Mouse (Mus musculus): ENCODE data around the gene Fbxl5. TPM values are rescaled to one million over a fixed set of nuclear protein-coding genes. Genes with fewer than 3 reads are reported as not detected.

The Fbxl5 gene
- total RNA-seq (2023), result 100 to 1,000 TPM; 205 to 243 TPM

GRCm38 (mm10) chr5:43821538-43821937, at the start of gene Fbxl5:
Gene Fbxl5, minus strand, starts transcription at chr5:43821638.

GRCm38 (mm10) chr5:43868253-43868652, 46.8 kb upstream of the Fbxl5 start, which contains the start of gene Cd38:
Gene Cd38, plus strand, starts transcription at chr5:43868553.

GRCm38 (mm10) chr5:43818695-43819094, 2.7 kb downstream of the Fbxl5 start, which contains the start of gene Bst1:
Gene Bst1, plus strand, starts transcription at chr5:43818885.

Other genes starting within 250 kb of the Fbxl5 start
- under 1 TPM; 0.22 to 0.38 TPM for gene Cc2d2a, start 159.3 kb downstream of the Fbxl5 start, total RNA-seq (2023)
- 10 to 100 TPM; 84.1 to 84.7 TPM for gene Bst1, start 2.8 kb downstream of the Fbxl5 start, total RNA-seq (2023)
- gene Cd38, start 46.9 kb upstream of the Fbxl5 start, total RNA-seq (2023), result 1 to 10 TPM; 1.3 to 3.9 TPM
- gene Gm7879, start 91.5 kb upstream of the Fbxl5 start, total RNA-seq (2023), result 10 to 100 TPM in 1 of 2 experiments, 1 to 10 TPM in 1; 7.9 to 10.9 TPM
- gene Fgfbp1, start 160.1 kb upstream of the Fbxl5 start, total RNA-seq (2023), result not detected